Mouse (Mus musculus) lung, postnatal 0 days (tissue): ENCODE measurements at regions not wholly inside any gene's neighbourhood (a gene's known extent, or its start where the extent isn't known, plus 50 kb on each side); places are given as distances from the start of the nearest gene placed in this dataset.

Experiments used
- CTCF ChIP-seq: IDR thresholded peaks from 2 replicates; pipeline ENCODE4 v1.5.1; 2016; ENCODE audit warnings: antibody characterized with exemption, mild to moderate bottlenecking
- EP300 ChIP-seq: IDR thresholded peaks from 2 replicates; pipeline ENCODE4 v1.6.1; 2016; ENCODE audit warnings: antibody characterized with exemption, mild to moderate bottlenecking, control low read depth

GRCm38 (mm10) chr13:84366017-84366416 is 143.9 kb downstream of the Tmem161b start:
- TF ChIP-seq EP300, result no peak
- no peak for TF ChIP-seq CTCF
